In the genomic region with DNA sequence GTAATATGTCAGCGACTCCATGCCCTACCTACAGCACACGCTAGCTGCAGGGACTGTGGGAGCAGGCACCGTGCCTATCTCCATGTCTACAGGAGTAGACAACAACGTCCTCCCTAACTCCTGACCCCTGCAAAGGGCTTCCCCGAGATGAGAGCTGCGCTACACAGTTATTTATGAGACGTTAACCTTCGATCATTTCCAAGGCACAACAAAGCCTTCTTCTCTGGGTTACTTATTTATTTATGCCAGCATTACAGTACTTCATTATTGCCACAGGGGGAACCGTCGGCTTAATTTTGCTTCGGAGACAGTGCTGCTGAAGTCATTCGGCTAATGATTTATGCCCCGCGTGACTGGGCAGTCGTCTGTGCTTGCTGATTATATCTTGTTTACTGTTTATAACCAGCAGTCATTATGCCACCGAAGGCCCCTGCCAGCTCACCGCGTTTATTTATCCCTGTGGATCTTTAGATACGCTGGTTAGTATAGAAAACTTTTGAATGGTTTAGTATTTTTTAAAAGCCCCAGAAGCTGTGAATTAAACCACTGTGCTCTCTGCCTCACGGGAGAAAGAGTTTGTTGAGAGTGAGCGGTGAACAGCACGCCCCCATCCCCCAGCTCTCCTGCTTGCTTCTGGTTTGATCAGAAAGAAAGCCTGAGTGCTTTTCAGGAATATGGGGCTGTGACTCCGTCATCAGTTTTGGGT, we compare ENCODE assay signal across 8 mouse cellular contexts.
DNase-seq lines count a peak whose midpoint lies in the region; ATAC-seq and TF ChIP-seq lines count a peak whose summit lies in the region.

No protein-coding gene starts in this region.

- no peaks in the 10 kb centered on the region for H3K36me3 ChIP-seq in embryonic facial prominence, embryonic 12.5 days
- no peaks in the 10 kb centered on the region for H3K36me3 ChIP-seq in limb, embryonic 12.5 days
- H3K36me3 ChIP-seq in midbrain, embryonic 14.5 days (ENCODE audit: control insufficient read depth, insufficient read depth, low read length), result no peaks in the 10 kb centered on the region
- no peaks in the 10 kb centered on the region for H3K36me3 ChIP-seq in stomach, postnatal 0 days (ENCODE audit: control insufficient read depth, insufficient read depth, low read length)

- H3K27me3 ChIP-seq in embryonic facial prominence, embryonic 12.5 days, result no peaks in the 10 kb centered on the region
- no peaks in the 10 kb centered on the region for H3K27me3 ChIP-seq in limb, embryonic 12.5 days
- no peaks in the 10 kb centered on the region for H3K27me3 ChIP-seq in midbrain, embryonic 14.5 days (ENCODE audit: control insufficient read depth, insufficient read depth, low read length)
- H3K27me3 ChIP-seq in stomach, postnatal 0 days (ENCODE audit: control insufficient read depth, insufficient read depth, low read length), result no peaks in the 10 kb centered on the region

- no peak overlapping the region for H3K4me3 ChIP-seq in embryonic facial prominence, embryonic 12.5 days
- H3K4me3 ChIP-seq in limb, embryonic 12.5 days (replicated peaks), result peak overlapping the region; percentile 19
- no peak overlapping the region for H3K4me3 ChIP-seq in midbrain, embryonic 14.5 days (replicated peaks; ENCODE audit: low read depth, low read length)
- H3K4me3 ChIP-seq in stomach, postnatal 0 days (ENCODE audit: low read depth, low read length), result no peak overlapping the region; the same call in 1 of the 2 replicates

- ATAC-seq in embryonic facial prominence, embryonic 12.5 days (ENCODE audit: insufficient number of reproducible peaks, insufficient read depth, low FRiP score, low TSS enrichment), result 0 out of 2 replicates have a peak, but pooled peaks have one; percentile 28
- ATAC-seq in limb, embryonic 12.5 days (ENCODE audit: insufficient number of reproducible peaks, insufficient read depth, low FRiP score, low TSS enrichment, low read depth), result no peak
- no peak; the same call in 1 of the 2 replicates for ATAC-seq in midbrain, embryonic 14.5 days (ENCODE audit: low FRiP score, low TSS enrichment)
- peak; percentile 81; the same call in 1 of the 2 replicates for ATAC-seq in stomach, postnatal 0 days (ENCODE audit: low FRiP score, low TSS enrichment)

- TF ChIP-seq EP300 in stomach, postnatal 0 days (optimal IDR thresholded peaks at IDR 0.05), result no peak

- no peaks in the 10 kb centered on the region for H3K9me3 ChIP-seq in embryonic facial prominence, embryonic 12.5 days
- no peaks in the 10 kb centered on the region for H3K9me3 ChIP-seq in limb, embryonic 12.5 days
- no peaks in the 10 kb centered on the region for H3K9me3 ChIP-seq in midbrain, embryonic 14.5 days (ENCODE audit: control insufficient read depth, low read length)
- H3K9me3 ChIP-seq in stomach, postnatal 0 days (ENCODE audit: control insufficient read depth, low read length), result no peaks in the 10 kb centered on the region

- peak; percentile 73 for DNase-seq in adrenal gland, adult 2 months
- DNase-seq in heart, adult 9 months (ENCODE audit: low spot score in 2 of 2), result peak; percentile 33 to 70
- peak; percentile 93 for DNase-seq in kidney, adult 9 months
- DNase-seq in midbrain, embryonic 14.5 days, result peak; percentile 81
- DNase-seq in stomach, postnatal 0 days (ENCODE audit: low spot score), result peak; percentile 61
- DNase-seq in B cell, adult 2 months, result no peak

- peak overlapping the region; percentile 26 for H3K4me2 ChIP-seq in embryonic facial prominence, embryonic 12.5 days (replicated peaks)
- peak overlapping the region; percentile 47 for H3K4me2 ChIP-seq in limb, embryonic 12.5 days
- peak overlapping the region; percentile 46 for H3K4me2 ChIP-seq in midbrain, embryonic 14.5 days (ENCODE audit: low read length)
- H3K4me2 ChIP-seq in stomach, postnatal 0 days (replicated peaks; ENCODE audit: low read depth), result peak overlapping the region; percentile 50

- WGBS in embryonic facial prominence, embryonic 12.5 days, result 44% methylated on average over 23 of the region's 23 CpGs
- WGBS in limb, embryonic 12.5 days, result 20% methylated on average over 23 of the region's 23 CpGs
- WGBS in midbrain, embryonic 14.5 days, result 40% methylated on average over 23 of the region's 23 CpGs
- whole genome bisulfite sequencing in stomach, postnatal 0 days, result 16% methylated on average over 23 of the region's 23 CpGs

- no peak overlapping the region for H3K27ac ChIP-seq in embryonic facial prominence, embryonic 12.5 days
- H3K27ac ChIP-seq in limb, embryonic 12.5 days, result peak overlapping the region; percentile 76
- peak overlapping the region; percentile 45 for H3K27ac ChIP-seq in midbrain, embryonic 14.5 days (replicated peaks; ENCODE audit: low read depth, low read length)
- no peak overlapping the region for H3K27ac ChIP-seq in stomach, postnatal 0 days (replicated peaks)

- peak; percentile 79 for TF ChIP-seq CTCF in stomach, postnatal 0 days (IDR thresholded peaks at IDR 0.05; ENCODE audit: low read depth)

- peaks cover 14% of the 10 kb centered on the region for H3K4me1 ChIP-seq in embryonic facial prominence, embryonic 12.5 days
- peaks cover 33% of the 10 kb centered on the region for H3K4me1 ChIP-seq in limb, embryonic 12.5 days (replicated peaks)
- peaks cover 19% of the 10 kb centered on the region for H3K4me1 ChIP-seq in midbrain, embryonic 14.5 days (ENCODE audit: control insufficient read depth, insufficient read depth, low read length)
- no peaks in the 10 kb centered on the region; the same call in 1 of the 2 replicates for H3K4me1 ChIP-seq in stomach, postnatal 0 days (replicated peaks; ENCODE audit: control insufficient read depth, insufficient read depth)

- no peak overlapping the region for H3K9ac ChIP-seq in embryonic facial prominence, embryonic 12.5 days
- H3K9ac ChIP-seq in limb, embryonic 12.5 days (replicated peaks), result 0 out of 2 replicates have a peak overlapping the region, but pooled peaks have one; percentile 27
- no peak overlapping the region; the same call in 1 of the 2 replicates for H3K9ac ChIP-seq in midbrain, embryonic 14.5 days (replicated peaks; ENCODE audit: low read length)
- H3K9ac ChIP-seq in stomach, postnatal 0 days (ENCODE audit: low read length), result no peak overlapping the region

Comparison
In these comparisons a context has a peak if more than half of its experiments do, and no peak if none do; other contexts are left out.
1. DNase-seq: peak in adrenal gland, adult 2 months (single experiment), heart, adult 9 months (2 of 2), kidney, adult 9 months (single experiment), midbrain, embryonic 14.5 days (single experiment) and stomach, postnatal 0 days (single experiment); none in B cell, adult 2 months (0 of 2).
2. ATAC-seq: peak in embryonic facial prominence, embryonic 12.5 days (single experiment) and stomach, postnatal 0 days (single experiment); none in limb, embryonic 12.5 days (single experiment) and midbrain, embryonic 14.5 days (single experiment).
3. H3K27ac ChIP-seq: peak in limb, embryonic 12.5 days (single experiment) and midbrain, embryonic 14.5 days (single experiment); none in embryonic facial prominence, embryonic 12.5 days (single experiment) and stomach, postnatal 0 days (single experiment).
4. Peak in every context shown above with its lines, with median percentiles within 50 percentile points of each other: H3K4me2 ChIP-seq.